Mouse (Mus musculus) embryonic facial prominence, embryonic 11.5 days (tissue): ENCODE measurements around the gene Mto1. TPM values are rescaled to one million over a fixed set of nuclear protein-coding genes. Genes with fewer than 3 reads are reported as not detected.

Experiments
- ATAC-seq: fragments of 200-750 bp; cut with Nextera tagmentation; replicated peaks from 2 replicates; pipeline ENCODE4 v1.8.0; 2017; ENCODE audit warnings: low read depth; ENCODE audit not compliant: insufficient number of reproducible peaks, low FRiP score, low TSS enrichment
- DNase-seq: peaks from one replicate; pipeline ENCODE4 v3.0.0-alpha.2; 2015; ENCODE audit warnings: low spot score
- H3K27ac ChIP-seq: fragments of 300-500 bp; sonication (generic); replicated peaks from 2 replicates; pipeline ENCODE4 v1.5.1; 2014; ENCODE audit warnings: mild to moderate bottlenecking, low read depth, low read length, control low read depth
- H3K27me3 ChIP-seq: fragments of 300-500 bp; sonication (generic); 2 replicates; pipeline ENCODE4 v1.6.1; 2014; ENCODE audit warnings: mild to moderate bottlenecking, low read length, moderate library complexity, mixed read lengths; ENCODE audit not compliant: control insufficient read depth, insufficient read depth
- H3K36me3 ChIP-seq: fragments of 300-500 bp; sonication (generic); replicated peaks from 2 replicates; pipeline ENCODE4 v1.6.1; 2014; ENCODE audit warnings: low read depth, mild to moderate bottlenecking, low read length, moderate library complexity, mixed read lengths; ENCODE audit not compliant: control insufficient read depth, insufficient read depth
- H3K4me1 ChIP-seq: fragments of 300-500 bp; sonication (generic); 2 replicates; pipeline ENCODE4 v1.6.1; 2014; ENCODE audit warnings: low read length, mixed read lengths; ENCODE audit not compliant: control insufficient read depth, insufficient read depth
- H3K4me2 ChIP-seq: fragments of 300-500 bp; sonication (generic); 2 replicates; pipeline ENCODE4 v1.6.1; 2014; ENCODE audit warnings: low read depth, mild to moderate bottlenecking, control low read depth, low read length, moderate library complexity
- H3K4me3 ChIP-seq: fragments of 300-500 bp; sonication (generic); 2 replicates; pipeline ENCODE4 v1.5.1; 2014; ENCODE audit warnings: low read depth, low read length, control low read depth
- H3K9ac ChIP-seq: fragments of 300-500 bp; sonication (generic); replicated peaks from 2 replicates; pipeline ENCODE4 v1.6.1; 2014; ENCODE audit warnings: mild to moderate bottlenecking, control low read depth, low read length
- H3K9me3 ChIP-seq: fragments of 300-500 bp; sonication (generic); replicated peaks from 2 replicates; pipeline ENCODE4 v1.6.1; 2016; ENCODE audit warnings: mild to moderate bottlenecking, low read length, inconsistent platforms, mixed read lengths; ENCODE audit not compliant: control insufficient read depth
- WGBS: fragments of 180-500 bp; shearing (Covaris S2); extraction: QIAGEN DNeasy Blood & Tissue Kit; methylation state at CpG from one replicate; pipeline ENCODE4 v1.1.7; 2014; 5-methylcytosine and 5-hydroxymethylcytosine counted together
- microRNA-seq: library from miRNA; unstranded; fragments of <30 nt; microRNA quantifications from one replicate; pipeline ENCODE4, GENCODE M21; 2016; ENCODE audit warnings: borderline number of aligned reads
- polyA plus RNA-seq: library from polyadenylated mRNA; unstranded; fragments of >200 nt; fragmentation: Nextera tagmentation; extraction: Ambion mirVana; gene quantifications from 2 replicates; pipeline ENCODE4 v1.2.1, GENCODE M21; 2014

Gene Mto1
- polyA plus RNA-seq, 1 experiment from 2014 or later = 24.7 TPM

GRCm38 (mm10) chr9:78521689-78522088 is 73.7 kb downstream of the Mto1 start:
- peak overlapping the region; percentile 32 for H3K4me3 ChIP-seq
- peak overlapping the region; percentile 71 for H3K4me2 ChIP-seq
- peak overlapping the region; percentile 65; the same call in 1 of the 2 replicates for H3K9ac ChIP-seq
- H3K36me3 ChIP-seq = no peaks in the 10 kb centered on the region
- no peaks in the 10 kb centered on the region for H3K27me3 ChIP-seq
- no peaks in the 10 kb centered on the region for H3K9me3 ChIP-seq
- ATAC-seq (no peak), DNase-seq (peak; percentile 49)
- no peaks in the 10 kb centered on the region for H3K4me1 ChIP-seq
- WGBS = 25% methylated on average over 14 of the region's 14 CpGs
- no peak overlapping the region for H3K27ac ChIP-seq

Small RNA genes within 50 kb of the gene (microRNA-seq; reads per million reads assigned to microRNA genes)
- gene Gm26377 = not detected

Other genes starting within 250 kb of the Mto1 start
- not detected in 2 replicates for gene Gsta1, start 217.6 kb upstream of the Mto1 start, polyA plus RNA-seq
- not detected in 2 replicates for gene Gm3776, start 191.1 kb upstream of the Mto1 start, polyA plus RNA-seq
- gene Gm10639, start 158.3 kb upstream of the Mto1 start, polyA plus RNA-seq = not detected in 2 replicates
- not detected in 2 replicates for gene Omt2a, start 133.4 kb upstream of the Mto1 start, polyA plus RNA-seq
- gene Omt2b, start 120.6 kb upstream of the Mto1 start, polyA plus RNA-seq = not detected in 2 replicates
- not detected in 2 replicates for gene Gsta2, start 92.4 kb upstream of the Mto1 start, polyA plus RNA-seq
- not detected in 2 replicates for gene Dppa5a, start 80.0 kb upstream of the Mto1 start, polyA plus RNA-seq
- gene Ooep, start 69.5 kb upstream of the Mto1 start, polyA plus RNA-seq = 1.4 and 1.9 TPM in 2 replicates
- 0.15 TPM in 1 of 2 replicates, not detected in the other for gene Ddx43, start 52.4 kb upstream of the Mto1 start, polyA plus RNA-seq
- 0.84 and 0.92 TPM in 2 replicates for gene Cgas, start 5.0 kb upstream of the Mto1 start, polyA plus RNA-seq
- 0.32 and 0.70 TPM in 2 replicates for gene Gm17324, start 578 bp downstream of the Mto1 start, polyA plus RNA-seq
- 5,291 and 5,417 TPM in 2 replicates for gene Eef1a1, start 40.9 kb downstream of the Mto1 start, polyA plus RNA-seq
- 11.8 and 13.8 TPM in 2 replicates for gene Slc17a5, start 139.8 kb downstream of the Mto1 start, polyA plus RNA-seq
- 6.0 and 6.2 TPM in 2 replicates for gene Cd109, start 167.3 kb downstream of the Mto1 start, polyA plus RNA-seq